Mouse (Mus musculus) MEL (cell line): ENCODE data around the gene Mpv17l.

ENCODE experiments used
- E2F4 ChIP-seq: IDR thresholded peaks from 2 replicates; pipeline ENCODE4 v1.6.1; 2011; ENCODE audit warnings: low read depth, low read length, improper control_type of control experiment, borderline replicate concordance
- GABPA ChIP-seq: IDR thresholded peaks from 2 replicates; pipeline ENCODE4 v1.6.1; 2012; ENCODE audit warnings: low read depth, mild to moderate bottlenecking, inconsistent platforms, low read length, improper control_type of control experiment, moderate library complexity
- HCFC1 ChIP-seq: IDR thresholded peaks from 2 replicates; pipeline ENCODE4 v1.6.1; 2012; ENCODE audit warnings: low read depth, mild to moderate bottlenecking, inconsistent platforms, low read length, improper control_type of control experiment, moderate library complexity
- POLR2A ChIP-seq, 2 experiments: IDR thresholded peaks; 2 replicates each; pipeline ENCODE4 v1.6.1; 2011 to 2012; ENCODE audit warnings: low read length in 2 of 2, mild to moderate bottlenecking in 2 of 2, control low read depth in 1 of 2, improper control_type of control experiment in 1 of 2, low read depth in 1 of 2, moderate library complexity in 1 of 2; ENCODE audit not compliant: control insufficient read depth in 1 of 2, insufficient read depth in 1 of 2, poor library complexity in 1 of 2
- RAD21 ChIP-seq: IDR thresholded peaks from 2 replicates; pipeline ENCODE4 v1.6.1; 2011; ENCODE audit warnings: mild to moderate bottlenecking, low read depth, low read length, improper control_type of control experiment
- USF2 ChIP-seq, 2 experiments: IDR thresholded peaks; 2 replicates each; pipeline ENCODE4 v1.6.1; 2011 to 2012; ENCODE audit warnings: improper control_type of control experiment in 2 of 2, low read length in 2 of 2, borderline replicate concordance in 1 of 2, inconsistent platforms in 1 of 2, low read depth in 1 of 2, mild to moderate bottlenecking in 1 of 2; ENCODE audit not compliant: insufficient read depth in 1 of 2

- no peak for TF ChIP-seq RAD21
- no peak for TF ChIP-seq POLR2A (IDR thresholded peaks at IDR 0.05; ENCODE audit: control insufficient read depth in 1 of 2, insufficient read depth in 1 of 2, low read depth in 1 of 2, low read length in 2 of 2, poor library complexity in 1 of 2)
- no peak for TF ChIP-seq USF2 (IDR thresholded peaks at IDR 0.05; ENCODE audit: borderline replicate concordance in 1 of 2, insufficient read depth in 1 of 2, low read depth in 1 of 2, low read length in 2 of 2)
- TF ChIP-seq GABPA, result no peak
- TF ChIP-seq E2F4, result no peak
- no peak for TF ChIP-seq HCFC1
These were observed 59.1 kb downstream of the Mpv17l start for GRCm38 (mm10) chr16:13962053-13962452.
